Mouse (Mus musculus): ENCODE data around the gene Kif13a.

Gene Kif13a

DNA sequence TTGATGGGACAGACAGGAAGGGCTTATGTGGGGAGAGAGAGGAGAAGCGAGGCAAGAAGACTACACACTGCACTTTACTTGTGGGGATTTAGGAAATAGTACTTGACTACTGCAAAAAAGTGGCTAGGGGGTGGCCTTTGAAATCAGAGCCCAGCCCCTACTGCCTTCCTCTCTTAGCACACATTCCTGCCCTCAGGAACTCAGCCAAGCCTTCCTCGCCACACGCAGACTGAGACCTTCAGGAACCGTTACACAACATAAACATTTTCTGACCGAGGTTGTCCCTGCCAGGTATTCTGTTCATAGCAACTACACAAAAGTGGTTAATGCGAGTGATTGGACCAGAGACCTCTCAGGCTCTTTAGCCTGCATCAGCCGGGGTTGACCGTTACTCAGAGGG is 8.1 kb downstream of the Kif13a start:
- no peak for DNase-seq (ENCODE audit: low spot score in 2 of 2)

- no peak for DNase-seq (ENCODE audit: low spot score in 2 of 2)
These were observed 9.9 kb downstream of the Kif13a start for GRCm38 (mm10) chr13:46919797-46920196.

DNA sequence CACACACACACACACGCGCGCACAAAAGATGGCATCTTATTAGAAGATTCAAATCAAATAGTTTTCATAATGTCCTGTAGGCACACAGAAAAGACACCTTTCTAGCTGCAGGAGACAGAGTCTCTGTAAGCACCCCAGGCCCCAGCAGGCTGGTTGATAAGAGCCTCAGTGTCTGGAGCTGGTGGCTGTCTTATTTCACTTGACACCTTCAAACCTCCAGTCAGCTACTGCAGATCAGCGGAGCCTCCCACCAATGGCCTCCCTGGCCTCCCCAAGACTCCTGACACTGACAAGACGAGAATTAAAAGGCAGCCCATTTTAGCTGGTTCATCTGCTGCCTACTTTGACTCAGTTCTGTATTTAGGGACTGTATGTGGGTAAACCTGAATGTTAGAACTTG is 11.2 kb downstream of the Kif13a start:
- no peak for DNase-seq (ENCODE audit: low spot score in 2 of 2)

GRCm38 (mm10) chr13:46911960-46912359 is 17.7 kb downstream of the Kif13a start:
- DNase-seq (ENCODE audit: low spot score in 2 of 2) = no peak

DNA sequence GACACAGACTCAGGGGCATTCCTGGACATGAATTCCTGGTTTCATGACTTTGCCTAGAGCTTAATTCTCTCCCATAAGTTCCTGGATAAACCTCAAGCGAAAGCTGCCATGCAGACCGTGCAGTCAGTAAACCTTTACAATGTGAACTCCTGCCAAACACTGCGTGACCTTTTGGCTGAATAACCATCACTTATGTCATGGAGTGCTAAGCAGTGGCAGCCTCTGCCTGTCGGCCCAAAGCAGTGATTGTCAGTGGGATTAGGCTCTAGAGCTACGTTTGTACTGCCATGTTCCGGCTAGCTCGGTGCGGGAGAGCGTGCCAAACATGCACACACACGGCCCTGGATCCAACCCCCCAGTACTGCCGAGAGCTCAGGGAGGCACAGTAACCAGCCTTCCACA is 18.6 kb downstream of the Kif13a start:
- no peak for DNase-seq (ENCODE audit: low spot score in 2 of 2)

GRCm38 (mm10) chr13:46909946-46910345 is 19.7 kb downstream of the Kif13a start:
- DNase-seq (ENCODE audit: low spot score in 2 of 2) = no peak

- no peak for DNase-seq (ENCODE audit: low spot score in 2 of 2)
These were observed 20.6 kb downstream of the Kif13a start for GRCm38 (mm10) chr13:46909005-46909565.

DNA sequence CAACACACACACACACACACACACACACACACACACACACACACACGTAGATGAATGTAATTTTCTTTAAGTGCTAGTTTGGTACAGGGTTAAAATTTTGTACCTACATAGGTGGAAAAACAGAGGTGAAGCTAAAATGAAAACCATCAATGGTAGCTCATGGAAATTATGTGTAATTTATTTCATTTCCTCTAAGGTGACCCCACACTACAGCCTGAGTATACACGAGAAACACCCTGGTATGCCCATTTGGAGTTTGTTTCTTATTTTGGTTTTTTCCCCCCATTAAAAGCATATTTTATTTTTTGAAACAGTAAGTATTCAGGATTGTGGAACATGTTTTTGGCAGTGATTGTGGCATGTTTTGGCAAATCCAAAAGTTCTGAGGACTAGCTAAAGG is 21.3 kb downstream of the Kif13a start:
- DNase-seq (ENCODE audit: low spot score in 2 of 2) = no peak

DNA sequence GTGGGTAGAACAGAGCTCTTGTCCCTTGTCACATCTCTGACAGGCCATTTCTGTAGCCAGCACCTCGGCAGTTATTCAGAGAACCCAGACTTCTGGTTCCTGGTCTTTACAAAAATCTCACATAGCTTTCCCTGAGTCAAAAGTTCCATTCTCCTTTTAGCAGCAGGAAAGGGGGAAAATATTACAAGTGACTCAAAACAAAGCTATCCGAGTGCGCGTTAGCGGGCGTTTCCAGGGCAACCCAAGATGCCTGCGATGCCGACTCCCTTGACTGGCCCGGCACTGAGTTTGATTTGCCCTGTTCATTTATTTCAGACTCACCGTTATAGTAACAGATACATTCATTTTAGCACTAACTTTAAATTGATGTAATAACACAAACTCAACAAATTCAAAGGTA is 21.8 kb downstream of the Kif13a start:
- DNase-seq (ENCODE audit: low spot score in 2 of 2) = no peak

GRCm38 (mm10) chr13:46907115-46907514 is 22.6 kb downstream of the Kif13a start:
- DNase-seq (ENCODE audit: low spot score in 2 of 2) = no peak

GRCm38 (mm10) chr13:46905971-46906370 is 23.7 kb downstream of the Kif13a start:
- DNase-seq (ENCODE audit: low spot score in 2 of 2) = no peak

DNA sequence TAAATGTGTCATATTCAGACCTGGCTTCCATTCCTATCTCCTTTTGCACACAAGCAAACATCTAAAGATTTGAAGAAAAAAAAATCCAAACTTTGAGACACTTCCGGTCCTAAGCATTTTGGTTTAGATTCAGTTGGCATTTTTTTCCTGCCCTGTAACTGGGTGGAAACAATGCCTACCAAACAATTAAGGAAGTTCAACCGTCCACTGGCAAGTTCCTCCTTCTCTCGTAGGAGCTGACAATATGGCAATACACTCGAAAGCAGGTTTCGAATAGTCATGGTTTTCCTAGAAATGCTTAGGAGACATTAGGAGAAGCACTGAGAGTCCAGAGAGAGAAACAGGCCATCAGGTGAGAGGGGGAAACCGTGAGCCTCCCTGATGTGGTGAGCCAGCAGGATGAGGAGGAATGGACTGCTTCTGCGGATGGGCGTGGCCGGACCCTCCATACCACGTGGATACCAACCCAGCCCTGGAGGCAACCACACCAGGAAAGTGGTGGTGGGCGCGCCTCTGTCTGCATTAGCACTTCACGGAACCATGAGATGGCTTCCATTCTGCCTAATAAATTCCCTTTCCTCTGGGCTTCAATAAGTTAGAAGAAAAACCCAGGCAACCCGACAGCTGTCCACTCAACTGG is 24.6 kb downstream of the Kif13a start:
- no peak for DNase-seq (ENCODE audit: low spot score in 2 of 2)

GRCm38 (mm10) chr13:46902568-46903255 is 27.0 kb downstream of the Kif13a start:
- DNase-seq (ENCODE audit: low spot score in 2 of 2) = no peak

DNA sequence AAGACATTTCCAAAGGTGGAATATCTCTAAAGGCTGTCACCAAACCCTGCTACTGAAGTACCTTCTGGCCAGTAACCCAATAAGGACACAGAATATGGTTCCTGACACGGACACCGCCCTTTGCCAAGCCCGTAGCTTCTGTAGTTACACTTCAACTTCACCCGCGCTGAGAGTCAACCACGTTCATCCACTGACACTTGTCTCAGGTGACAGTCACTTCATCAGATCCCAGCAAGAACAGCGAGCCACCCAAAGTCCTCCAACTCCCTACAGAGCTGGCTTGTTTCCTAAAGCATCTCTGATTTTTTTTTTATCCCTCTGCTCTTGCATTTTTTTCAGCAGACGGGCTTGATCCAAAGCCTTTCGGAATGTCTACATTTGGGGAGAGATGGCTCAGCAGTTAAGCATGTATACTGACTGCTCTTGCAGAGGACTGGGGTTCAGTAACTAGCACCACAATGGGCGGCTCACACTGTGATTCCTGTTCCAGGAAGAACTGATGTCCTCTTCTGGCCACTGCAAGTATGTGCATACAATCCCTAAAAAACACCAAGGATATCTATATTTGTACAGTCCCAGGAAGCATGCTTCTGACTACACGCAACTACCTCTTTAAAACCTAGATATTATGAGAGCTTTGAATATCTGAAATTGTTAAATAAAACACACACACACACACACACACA is 28.7 kb downstream of the Kif13a start:
- DNase-seq (ENCODE audit: low spot score in 2 of 2) = no peak

GRCm38 (mm10) chr13:46898837-46899236 is 30.8 kb downstream of the Kif13a start:
- no peak for DNase-seq (ENCODE audit: low spot score in 2 of 2)

DNA sequence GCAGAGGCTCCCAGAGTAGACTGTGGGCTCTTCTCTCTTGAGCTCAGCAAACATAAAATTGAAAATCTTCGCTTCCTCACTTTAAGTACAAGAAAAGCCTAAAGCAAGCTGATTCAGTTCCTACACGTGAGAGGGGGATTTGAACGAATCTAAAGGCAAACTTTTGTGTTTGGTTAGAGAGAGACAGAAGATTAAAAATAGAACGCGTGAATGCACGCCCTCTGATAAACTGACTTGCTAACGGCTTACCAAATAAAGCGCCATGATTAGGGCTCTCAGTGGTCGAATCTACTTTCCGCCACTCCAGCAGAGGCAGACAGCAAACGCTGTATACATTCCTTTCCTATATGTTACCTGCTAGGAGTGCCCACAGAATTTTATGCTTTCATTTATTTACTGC is 31.3 kb downstream of the Kif13a start:
- no peak for DNase-seq (ENCODE audit: low spot score in 2 of 2)

- no peak for DNase-seq (ENCODE audit: low spot score in 2 of 2)
These were observed 37.3 kb downstream of the Kif13a start for GRCm38 (mm10) chr13:46892380-46892779.

DNA sequence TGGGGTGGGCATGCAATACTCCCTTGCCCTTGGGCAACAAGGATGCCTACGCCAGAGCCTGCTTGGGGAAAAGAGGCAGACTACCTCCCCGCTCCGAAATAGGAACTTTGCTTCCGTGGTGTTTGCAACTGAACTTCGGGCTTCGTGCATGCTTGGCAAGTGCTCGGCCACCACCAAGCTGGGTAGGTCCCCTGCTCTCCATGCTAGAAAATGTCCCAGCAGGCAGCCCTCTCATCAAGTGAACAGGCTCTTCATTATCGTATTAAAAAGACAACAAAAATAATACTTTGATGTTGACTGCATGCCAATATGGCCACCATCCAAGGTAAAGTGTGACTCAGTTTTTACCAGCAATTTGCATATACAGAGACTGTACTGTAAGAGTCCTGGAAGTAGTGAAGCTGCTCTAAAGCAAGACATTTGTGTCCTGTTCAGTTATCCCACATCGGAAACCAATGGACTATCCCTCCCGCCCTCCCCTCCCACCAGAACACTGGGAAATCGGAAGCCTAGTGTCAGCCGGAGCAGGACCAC is 41.5 kb downstream of the Kif13a start:
- no peak for DNase-seq (ENCODE audit: low spot score in 2 of 2)

GRCm38 (mm10) chr13:46886497-46887261 is 43.0 kb downstream of the Kif13a start:
- no peak for DNase-seq (ENCODE audit: low spot score in 2 of 2)

GRCm38 (mm10) chr13:46885759-46886060 is 44.0 kb downstream of the Kif13a start:
- DNase-seq (ENCODE audit: low spot score in 2 of 2) = no peak

GRCm38 (mm10) chr13:46884898-46885758 is 44.5 kb downstream of the Kif13a start:
- DNase-seq (ENCODE audit: low spot score in 2 of 2) = no peak
